Mouse (Mus musculus) myocyte (in vitro differentiated cells): Measurements from ENCODE around the gene Apbb1ip. TPM values are rescaled to one million over a fixed set of nuclear protein-coding genes. Genes with fewer than 3 reads are reported as not detected.
A peak's percentile ranks its signal among the peaks of the same experiment; 100 is the strongest.

Source experiments
- H3K27me3 ChIP-seq: one replicate; pipeline ENCODE4 v1.6.1; 2011; ENCODE audit not compliant: control insufficient read depth, insufficient read depth, insufficient read length
- H3K36me3 ChIP-seq: one replicate; pipeline ENCODE4 v1.6.1; 2011; ENCODE audit not compliant: control insufficient read depth, insufficient read depth
- H3K4me2 ChIP-seq: one replicate; pipeline ENCODE4 v1.6.1; 2011; ENCODE audit warnings: low read depth, control low read depth
- H3K4me3 ChIP-seq: one replicate; pipeline ENCODE4 v1.5.1; 2011; ENCODE audit warnings: mild to moderate bottlenecking, control low read depth, moderate library complexity
- H3K79me2 ChIP-seq: one replicate; pipeline ENCODE4 v1.6.1; 2011; ENCODE audit not compliant: control insufficient read depth, insufficient read depth
- H3ac ChIP-seq: one replicate; pipeline ENCODE4 v1.6.1; 2011; ENCODE audit not compliant: control insufficient read depth, insufficient read length
- CEBPB ChIP-seq: IDR thresholded peaks from 2 replicates; pipeline ENCODE4 v1.6.1; 2011; ENCODE audit warnings: mild to moderate bottlenecking, moderate library complexity; ENCODE audit not compliant: poor library complexity, insufficient read depth, severe bottlenecking
- E2F4 ChIP-seq: IDR thresholded peaks from one replicate; pipeline ENCODE4 v1.6.1; 2011; ENCODE audit warnings: mild to moderate bottlenecking, control low read depth, moderate library complexity; ENCODE audit not compliant: insufficient read depth
- MAX ChIP-seq: IDR thresholded peaks from one replicate; pipeline ENCODE4 v1.6.1; 2011; ENCODE audit warnings: low read depth, mild to moderate bottlenecking, control low read depth
- MYOD1 ChIP-seq, 3 experiments: IDR thresholded peaks; one replicate each; pipeline ENCODE4 v1.6.1; 2011; ENCODE audit warnings: control low read depth in 2 of 3, low read depth in 2 of 3, mild to moderate bottlenecking in 2 of 3, moderate library complexity in 1 of 3; ENCODE audit not compliant: insufficient read length in 2 of 3, control insufficient read depth in 1 of 3
- MYOG ChIP-seq, 3 experiments: IDR thresholded peaks; one replicate each; pipeline ENCODE4 v1.6.1; 2011; ENCODE audit warnings: control low read depth in 2 of 3, low read depth in 2 of 3, mild to moderate bottlenecking in 2 of 3; ENCODE audit not compliant: insufficient read length in 2 of 3, control insufficient read depth in 1 of 3, insufficient read depth in 1 of 3
- POLR2A ChIP-seq: IDR thresholded peaks from one replicate; pipeline ENCODE4 v1.6.1; 2011; ENCODE audit warnings: low read depth, mild to moderate bottlenecking, control low read depth, moderate library complexity; ENCODE audit not compliant: insufficient read length
- POLR2AphosphoS2 ChIP-seq: IDR thresholded peaks from one replicate; pipeline ENCODE4 v1.6.1; 2011; ENCODE audit warnings: low read depth, control low read depth; ENCODE audit not compliant: insufficient read length
- REST ChIP-seq: IDR thresholded peaks from one replicate; pipeline ENCODE4 v1.6.1; 2011; ENCODE audit warnings: mild to moderate bottlenecking, control low read depth, moderate library complexity; ENCODE audit not compliant: insufficient read depth, insufficient read length
- SRF ChIP-seq: IDR thresholded peaks from one replicate; pipeline ENCODE4 v1.6.1; 2011; ENCODE audit warnings: low read depth; ENCODE audit not compliant: control insufficient read depth, insufficient read length
- TCF12 ChIP-seq: IDR thresholded peaks from one replicate; pipeline ENCODE4 v1.6.1; 2011; ENCODE audit warnings: mild to moderate bottlenecking, control low read depth; ENCODE audit not compliant: poor library complexity, insufficient read depth, severe bottlenecking
- TCF3 ChIP-seq: IDR thresholded peaks from one replicate; pipeline ENCODE4 v1.6.1; 2011; ENCODE audit warnings: low read depth, control low read depth; ENCODE audit not compliant: insufficient read length
- USF1 ChIP-seq: IDR thresholded peaks from one replicate; pipeline ENCODE4 v1.6.1; 2011; ENCODE audit warnings: low read depth, mild to moderate bottlenecking, control low read depth, moderate library complexity
- polyA plus RNA-seq: library from polyadenylated mRNA; unstranded; fragments of >200 nt; fragmentation: generic; extraction: Trizol; gene quantifications from one replicate; pipeline ENCODE4 v1.2.1, GENCODE M21; 2012; ENCODE audit warnings: missing spikeins

Apbb1ip gene
- polyA plus RNA-seq, 1 experiment: 4.9 TPM

- Histone ChIP-seq H3K36me3 (no peaks in the 10 kb centered on the region), H3K79me2 (no peaks in the 10 kb centered on the region), H3K4me3 (no peak overlapping the region), H3ac (no peak overlapping the region), H3K27me3 (no peaks in the 10 kb centered on the region), H3K4me2 (no peak overlapping the region)
- no peak for TF ChIP-seq MYOD1 (IDR thresholded peaks at IDR 0.05; ENCODE audit: control insufficient read depth in 1 of 3, insufficient read length in 2 of 3, low read depth in 2 of 3)
- TF ChIP-seq E2F4: no peak
- no peak for TF ChIP-seq USF1
- no peak for TF ChIP-seq TCF12
- TF ChIP-seq MYOG (IDR thresholded peaks at IDR 0.05; ENCODE audit: control insufficient read depth in 1 of 3, insufficient read depth in 1 of 3, insufficient read length in 2 of 3, low read depth in 2 of 3): no peak
- no peak for TF ChIP-seq SRF
- no peak for TF ChIP-seq CEBPB
- no peak for TF ChIP-seq MAX
- TF ChIP-seq POLR2AphosphoS2: no peak
- TF ChIP-seq REST: no peak
- TF ChIP-seq POLR2A: no peak
Observed at GRCm38 (mm10) chr2:22815674-22816073, 41.8 kb downstream of the Apbb1ip start.

- H3ac ChIP-seq: no peak overlapping the region
- no peaks in the 10 kb centered on the region for H3K27me3 ChIP-seq
- H3K4me3 ChIP-seq: no peak overlapping the region
- no peaks in the 10 kb centered on the region for H3K79me2 ChIP-seq
- no peak overlapping the region for H3K4me2 ChIP-seq
- H3K36me3 ChIP-seq: no peaks in the 10 kb centered on the region
- TF ChIP-seq POLR2A: no peak
- TF ChIP-seq USF1: no peak
- no peak for TF ChIP-seq REST
- no peak for TF ChIP-seq MYOD1 (IDR thresholded peaks at IDR 0.05; ENCODE audit: control insufficient read depth in 1 of 3, insufficient read length in 2 of 3, low read depth in 2 of 3)
- no peak for TF ChIP-seq CEBPB
- no peak for TF ChIP-seq MAX
- TF ChIP-seq TCF3: no peak
- no peak for TF ChIP-seq POLR2AphosphoS2
- no peak for TF ChIP-seq SRF
- TF ChIP-seq TCF12: no peak
- no peak for TF ChIP-seq E2F4
- no peak for TF ChIP-seq MYOG (IDR thresholded peaks at IDR 0.05; ENCODE audit: control insufficient read depth in 1 of 3, insufficient read depth in 1 of 3, insufficient read length in 2 of 3, low read depth in 2 of 3)
Observed at GRCm38 (mm10) chr2:22816231-22816630, 42.3 kb downstream of the Apbb1ip start.

GRCm38 (mm10) chr2:22822293-22822692 lies 48.4 kb downstream of the Apbb1ip start:
- H3K36me3 ChIP-seq: no peaks in the 10 kb centered on the region
- peak overlapping the region; percentile 44 for H3K4me2 ChIP-seq
- H3K4me3 ChIP-seq: no peak overlapping the region
- no peaks in the 10 kb centered on the region for H3K27me3 ChIP-seq
- no peak overlapping the region for H3ac ChIP-seq
- no peaks in the 10 kb centered on the region for H3K79me2 ChIP-seq
- TF ChIP-seq TCF12: no peak
- TF ChIP-seq MYOD1 (IDR thresholded peaks at IDR 0.05; ENCODE audit: control insufficient read depth in 1 of 3, insufficient read length in 2 of 3, low read depth in 2 of 3): no peak
- no peak for TF ChIP-seq MYOG (IDR thresholded peaks at IDR 0.05; ENCODE audit: control insufficient read depth in 1 of 3, insufficient read depth in 1 of 3, insufficient read length in 2 of 3, low read depth in 2 of 3)
- no peak for TF ChIP-seq USF1
- TF ChIP-seq POLR2A: no peak
- no peak for TF ChIP-seq POLR2AphosphoS2
- TF ChIP-seq CEBPB: no peak

GRCm38 (mm10) chr2:22845514-22845913 lies 71.6 kb downstream of the Apbb1ip start:
- Histone ChIP-seq H3ac (no peak overlapping the region), H3K4me3 (no peak overlapping the region), H3K79me2 (no peaks in the 10 kb centered on the region), H3K27me3 (no peaks in the 10 kb centered on the region), H3K4me2 (no peak overlapping the region), H3K36me3 (peaks cover 6% of the 10 kb centered on the region)
- no peak for TF ChIP-seq SRF
- no peak for TF ChIP-seq POLR2A
- TF ChIP-seq POLR2AphosphoS2: no peak
- no peak for TF ChIP-seq USF1
- no peak for TF ChIP-seq TCF12

- Histone ChIP-seq H3K4me3 (no peak overlapping the region), H3K79me2 (no peaks in the 10 kb centered on the region), H3K4me2 (no peak overlapping the region), H3ac (no peak overlapping the region), H3K36me3 (peaks cover 5% of the 10 kb centered on the region), H3K27me3 (no peaks in the 10 kb centered on the region)
- TF ChIP-seq USF1 (no peak), TCF3 (no peak), E2F4 (no peak), MYOD1 (IDR thresholded peaks at IDR 0.05; ENCODE audit: control insufficient read depth in 1 of 3, insufficient read length in 2 of 3, low read depth in 2 of 3) (no peak), POLR2AphosphoS2 (no peak), MYOG (IDR thresholded peaks at IDR 0.05; ENCODE audit: control insufficient read depth in 1 of 3, insufficient read depth in 1 of 3, insufficient read length in 2 of 3, low read depth in 2 of 3) (no peak), SRF (no peak), REST (no peak), TCF12 (no peak), POLR2A (no peak), CEBPB (no peak), MAX (no peak)
Observed at GRCm38 (mm10) chr2:22851900-22852299, 78.0 kb downstream of the Apbb1ip start.
